Mouse (Mus musculus): ENCODE results near the gene Pou6f2.

The Pou6f2 gene

GRCm38 (mm10) chr13:18397586-18397985 is at the start of gene Pou6f2:
Gene Pou6f2, minus strand, starts transcription at chr13:18397686.
- no peak for DNase-seq (ENCODE audit: low spot score in 2 of 2)

DNA sequence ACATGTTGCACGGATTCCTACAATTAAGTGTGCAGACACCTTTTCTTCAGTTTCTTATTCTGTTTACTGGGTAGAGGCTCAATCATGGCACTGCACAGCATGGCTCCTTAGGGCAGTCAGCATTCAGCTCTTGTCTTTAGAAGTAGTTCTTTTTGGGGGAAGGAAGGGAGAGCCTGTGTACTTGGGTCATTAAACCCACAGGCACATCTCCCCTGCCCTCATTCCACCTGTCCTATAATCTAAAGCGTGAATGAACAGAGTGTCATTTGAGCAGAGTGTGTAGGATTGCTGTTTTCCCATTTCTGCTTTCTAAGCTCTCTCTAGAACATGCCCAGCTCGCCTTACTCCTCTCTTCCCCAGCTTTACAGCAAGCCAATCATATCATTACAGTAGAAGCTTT is 42.4 kb upstream of the Pou6f2 start:
- DNase-seq (ENCODE audit: low spot score in 2 of 2) = no peak

DNA sequence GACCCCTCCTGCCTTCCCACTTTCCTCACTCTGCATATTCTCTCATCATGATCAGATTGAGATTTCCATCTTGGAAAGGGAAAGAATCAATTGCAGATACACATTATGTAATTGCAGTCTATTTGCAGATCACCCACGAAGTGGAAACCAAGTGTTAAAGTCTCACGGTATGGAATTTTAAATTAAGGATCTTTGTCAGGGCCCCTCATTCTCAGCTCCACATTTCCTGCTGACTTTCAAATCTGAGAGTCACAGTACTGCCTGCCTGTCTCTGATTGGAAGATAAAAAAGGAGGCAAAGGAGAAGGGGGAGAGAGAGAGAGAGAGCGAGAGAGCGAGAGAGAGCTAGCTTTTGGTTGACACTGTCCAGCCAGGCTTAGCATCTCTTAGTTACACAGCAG is 9.8 kb downstream of the Pou6f2 start:
- DNase-seq (ENCODE audit: low spot score in 2 of 2) = no peak

DNA sequence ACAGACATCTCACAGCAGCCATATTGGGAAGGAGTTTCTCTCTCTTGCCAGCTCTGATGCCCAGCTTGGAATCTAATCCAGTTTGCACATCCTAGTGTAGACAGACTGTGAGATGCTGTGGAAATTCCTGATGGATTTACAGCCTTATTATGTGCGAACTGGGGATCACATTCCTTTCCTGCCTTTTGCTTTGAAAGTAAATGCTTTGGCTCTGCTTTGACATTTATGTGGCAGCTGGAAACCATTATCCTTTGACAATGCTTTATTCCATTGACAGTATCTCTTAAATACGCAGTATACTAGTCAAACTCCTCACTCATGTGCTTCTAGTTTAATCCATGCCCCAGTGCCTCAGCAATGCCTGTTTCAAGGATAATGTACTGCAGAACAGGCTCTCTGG is 34.1 kb downstream of the Pou6f2 start:
- DNase-seq (ENCODE audit: low spot score in 2 of 2) = no peak

DNA sequence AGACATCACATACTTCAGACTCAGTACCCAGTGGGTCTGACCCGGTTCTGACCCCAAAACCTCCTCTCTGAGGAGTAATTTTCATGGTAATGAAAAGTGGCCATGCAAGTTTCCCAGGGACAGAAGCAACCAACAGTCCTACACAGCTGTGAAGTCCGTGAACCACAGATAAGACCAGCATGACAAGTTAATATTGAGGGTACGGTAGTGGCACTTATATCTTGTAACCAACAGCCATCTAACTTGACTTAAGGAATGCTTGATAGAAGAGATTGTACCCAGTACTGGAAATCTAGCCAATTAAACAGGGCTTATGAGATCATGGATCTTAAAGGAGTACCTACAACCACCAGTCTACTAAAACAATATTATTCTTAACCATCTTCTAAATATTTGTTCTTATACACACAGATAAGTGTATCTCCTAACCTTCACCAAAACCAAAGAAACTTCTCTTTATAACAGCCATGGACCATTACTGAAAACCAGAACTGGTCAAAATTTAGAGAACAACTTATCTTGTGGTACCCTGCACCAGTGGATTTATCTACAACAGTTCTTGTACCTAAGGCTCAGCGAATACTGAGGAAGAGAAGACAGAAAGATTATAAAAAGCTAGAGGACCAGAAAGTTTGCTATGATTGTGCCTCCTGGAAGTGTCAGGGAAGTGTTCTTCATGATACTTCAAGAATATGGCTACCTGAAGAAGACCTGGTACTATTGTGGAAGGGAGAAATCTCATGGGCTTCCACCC is 52.7 kb downstream of the Pou6f2 start:
- no peak for DNase-seq (ENCODE audit: low spot score in 2 of 2)

DNA sequence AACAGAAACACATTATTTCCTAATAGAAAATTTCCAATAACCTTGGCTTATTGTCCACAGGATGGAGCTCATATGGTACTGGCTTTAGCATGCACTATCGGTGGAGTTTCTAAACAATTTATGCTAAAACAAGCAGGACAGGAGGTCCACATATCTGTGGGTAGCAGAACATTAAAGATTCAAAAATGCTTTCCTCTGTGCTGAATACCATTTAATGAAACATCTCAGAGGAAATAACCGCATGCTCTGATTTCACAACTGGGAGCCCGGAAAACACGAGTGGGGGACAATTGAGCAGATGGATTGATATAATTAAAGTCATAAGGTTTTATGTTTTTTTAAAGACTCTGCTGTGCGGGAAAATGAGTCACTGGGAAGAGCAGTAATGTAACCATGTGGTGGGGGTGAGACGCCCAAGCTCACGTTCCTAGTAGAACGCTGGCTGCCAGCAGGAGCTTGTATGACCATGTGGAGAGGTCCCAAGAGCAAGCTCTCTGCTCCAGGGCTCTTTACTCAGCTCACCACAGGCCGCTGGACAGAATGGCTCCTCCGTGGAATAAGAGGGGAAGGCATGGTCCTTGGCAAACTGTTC is 58.5 kb downstream of the Pou6f2 start:
- DNase-seq (ENCODE audit: low spot score in 2 of 2) = no peak

DNA sequence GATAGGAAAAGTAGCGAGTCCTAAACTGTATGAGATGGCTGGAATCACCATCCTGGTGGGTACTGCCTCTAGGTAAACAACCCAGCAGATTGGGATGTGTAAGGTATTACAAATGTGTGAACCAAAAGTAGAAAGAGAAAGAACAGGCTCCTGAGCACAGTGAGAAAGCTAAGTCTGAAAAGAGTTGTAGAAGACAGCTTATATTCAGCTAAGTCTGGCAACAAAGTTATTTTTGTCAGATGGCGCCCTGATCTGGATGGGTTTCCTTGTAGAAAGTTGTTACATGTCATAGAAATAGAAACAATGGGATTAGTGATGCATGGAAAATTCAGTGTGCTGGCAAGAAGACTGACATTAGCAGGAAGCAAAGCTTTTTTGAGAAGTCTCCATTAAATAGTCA is 59.5 kb downstream of the Pou6f2 start:
- peak in 1 of 2 experiments; percentile 10 for DNase-seq (ENCODE audit: low spot score in 2 of 2)

- DNase-seq (ENCODE audit: low spot score in 2 of 2) = no peak
Observed at GRCm38 (mm10) chr13:18334035-18334434, 63.5 kb downstream of the Pou6f2 start.

DNA sequence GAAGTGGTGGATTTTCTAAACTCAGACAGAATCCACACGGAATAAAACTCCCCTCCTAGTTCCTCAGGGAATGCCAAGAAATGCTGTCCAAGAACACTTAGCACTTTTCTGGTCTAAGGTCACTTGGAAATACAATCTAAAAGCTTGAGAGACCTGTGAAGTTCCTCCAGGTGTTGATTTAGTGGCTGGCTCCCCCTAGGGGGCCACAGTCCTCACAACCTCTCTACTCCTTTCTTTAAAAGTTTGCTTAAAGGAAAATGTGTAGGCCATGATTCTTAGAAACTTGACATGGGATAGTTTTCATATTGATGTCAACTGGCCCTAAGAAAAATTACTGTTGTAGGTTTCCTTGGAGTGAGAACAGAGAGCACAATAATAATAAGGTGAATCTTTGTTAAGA is 64.9 kb downstream of the Pou6f2 start:
- no peak for DNase-seq (ENCODE audit: low spot score in 2 of 2)

- no peak for DNase-seq (ENCODE audit: low spot score in 2 of 2)
Observed at GRCm38 (mm10) chr13:18323980-18324678, 73.4 kb downstream of the Pou6f2 start.

DNA sequence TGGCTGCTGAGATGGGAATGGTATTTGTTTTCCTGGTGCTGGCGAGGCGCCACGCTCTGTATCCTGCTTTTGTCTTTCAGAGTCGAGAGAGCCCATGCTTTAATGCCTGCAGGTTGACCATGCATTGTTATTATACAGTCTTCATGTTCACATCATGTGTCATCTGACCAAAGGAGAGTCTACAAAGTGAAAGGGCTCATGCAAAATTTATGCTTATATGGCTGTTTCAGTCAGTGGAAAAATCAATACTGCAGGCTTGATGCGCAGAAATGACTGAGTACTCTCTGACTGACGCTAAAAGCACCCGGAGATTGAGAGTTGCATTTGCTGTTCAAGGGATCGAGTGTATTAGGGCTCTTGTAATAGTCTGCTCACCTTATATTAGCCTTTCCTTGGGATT is 74.1 kb downstream of the Pou6f2 start:
- no peak for DNase-seq (ENCODE audit: low spot score in 2 of 2)

GRCm38 (mm10) chr13:18312613-18313012 is 84.9 kb downstream of the Pou6f2 start:
- no peak for DNase-seq (ENCODE audit: low spot score in 2 of 2)

DNA sequence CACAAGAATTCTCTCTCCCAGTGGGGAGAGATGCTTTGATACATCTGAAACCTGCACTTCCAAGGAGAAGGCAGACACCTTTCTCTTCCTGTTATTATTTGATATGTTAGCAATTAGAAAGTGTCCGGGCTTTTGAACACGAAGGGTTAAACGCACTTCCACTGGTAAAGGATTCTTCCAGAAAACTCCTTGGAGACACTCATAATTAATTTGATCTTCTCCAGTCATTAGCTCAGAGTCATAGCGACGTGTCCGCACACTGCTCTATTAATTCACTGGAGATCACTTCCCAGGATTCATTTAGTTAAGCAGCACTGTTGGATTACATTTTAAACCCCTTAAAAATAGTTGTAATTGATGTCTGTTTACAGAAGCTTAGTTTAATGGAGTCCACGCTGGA is 88.5 kb downstream of the Pou6f2 start:
- no peak for DNase-seq (ENCODE audit: low spot score in 2 of 2)

DNA sequence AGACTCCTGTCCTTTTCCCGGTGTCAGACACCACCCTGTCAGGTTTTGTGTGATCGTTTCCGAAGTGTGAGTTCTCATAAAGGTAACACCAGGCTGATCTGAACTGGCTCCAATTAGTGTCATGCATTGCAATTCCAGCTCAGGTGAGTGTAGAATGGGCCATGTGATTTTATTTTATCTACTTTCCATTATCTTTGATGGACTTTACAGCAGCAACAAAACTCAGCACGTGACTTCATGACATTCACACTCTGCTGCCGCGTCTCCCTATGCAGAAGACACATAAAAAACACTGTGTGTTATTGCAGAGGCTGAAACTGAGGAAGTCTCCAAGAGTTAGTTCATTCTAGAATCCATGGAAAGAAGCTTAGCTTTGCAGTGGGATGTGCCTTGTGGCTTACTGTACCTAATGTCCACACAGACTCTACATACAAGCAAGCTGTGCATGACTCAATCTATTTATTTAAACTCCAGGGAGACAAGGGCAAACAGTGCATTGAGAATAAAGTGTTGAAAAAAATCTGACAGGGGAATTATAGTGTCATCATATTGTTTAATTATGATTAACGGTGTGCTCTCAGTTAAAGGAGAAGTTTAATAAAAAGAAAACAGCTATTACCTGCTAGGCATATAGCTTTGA is 90.9 kb downstream of the Pou6f2 start:
- no peak for DNase-seq (ENCODE audit: low spot score in 2 of 2)

- DNase-seq (ENCODE audit: low spot score in 2 of 2) = no peak
Observed at GRCm38 (mm10) chr13:18299966-18300365, 97.5 kb downstream of the Pou6f2 start.

GRCm38 (mm10) chr13:18293438-18293837 is 104.0 kb downstream of the Pou6f2 start:
- DNase-seq (ENCODE audit: low spot score in 2 of 2) = no peak

GRCm38 (mm10) chr13:18290253-18290914 is 107.1 kb downstream of the Pou6f2 start:
- DNase-seq (ENCODE audit: low spot score in 2 of 2) = no peak

DNA sequence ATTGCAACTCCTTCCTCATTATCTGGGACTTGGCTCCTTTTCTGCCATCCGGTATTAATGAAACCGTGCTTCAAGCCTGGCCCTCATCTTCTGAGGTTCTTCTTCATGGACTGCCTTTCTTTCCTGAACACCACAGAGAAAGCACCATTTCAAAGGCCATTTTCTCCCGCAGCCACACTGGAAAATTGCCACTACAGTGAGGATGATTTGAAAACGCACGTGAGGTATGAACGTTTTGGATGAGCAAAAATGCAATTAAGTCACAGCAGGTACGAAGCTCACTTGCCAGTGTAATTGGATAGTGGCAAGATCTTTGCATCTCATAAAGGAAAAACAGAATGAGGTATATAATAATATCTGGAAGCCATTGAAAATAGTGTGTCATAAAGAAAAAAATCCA is 110.0 kb downstream of the Pou6f2 start:
- no peak for DNase-seq (ENCODE audit: low spot score in 2 of 2)

- DNase-seq (ENCODE audit: low spot score in 2 of 2) = no peak
Observed at GRCm38 (mm10) chr13:18282361-18282982, 115.0 kb downstream of the Pou6f2 start.

- DNase-seq (ENCODE audit: low spot score in 2 of 2) = peak; percentile 13 to 22
Observed at GRCm38 (mm10) chr13:18281084-18281483, 116.4 kb downstream of the Pou6f2 start.

DNA sequence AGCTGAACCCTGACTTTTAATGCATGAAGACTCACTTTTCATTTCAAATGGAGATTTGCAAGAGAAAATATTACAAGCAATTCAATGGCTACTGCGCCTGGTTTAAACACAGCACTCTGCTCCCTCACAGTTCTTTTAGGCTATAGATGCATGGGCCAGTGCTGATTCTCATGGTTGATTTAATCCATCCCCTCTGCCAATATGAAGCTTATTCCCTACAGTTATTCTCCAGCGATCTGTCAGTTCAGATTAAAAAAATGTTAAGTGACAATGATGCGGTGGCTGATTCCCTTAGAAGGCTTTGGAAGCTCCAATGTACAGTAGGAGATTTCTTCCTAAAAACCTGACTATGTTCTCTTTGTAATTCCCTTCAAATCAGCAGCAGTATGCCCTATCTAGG is 144.4 kb downstream of the Pou6f2 start:
- no peak for DNase-seq (ENCODE audit: low spot score in 2 of 2)
